Mouse (Mus musculus) neural tube, embryonic 11.5 days (tissue): ENCODE results near the gene Btf3. TPM values are rescaled to one million over a fixed set of nuclear protein-coding genes. Genes with fewer than 3 reads are reported as not detected.

ENCODE experiments used
- ATAC-seq: fragments of 200-750 bp; cut with Nextera tagmentation; 2 replicates; pipeline ENCODE4 v1.8.0; 2017; ENCODE audit warnings: moderate number of reproducible peaks, mild to moderate bottlenecking, moderate TSS enrichment, moderate library complexity; ENCODE audit not compliant: insufficient read depth, low FRiP score, low TSS enrichment
- DNase-seq: peaks from one replicate; pipeline ENCODE4 v3.0.0-alpha.2; 2015; ENCODE audit warnings: low spot score
- H3K27ac ChIP-seq: fragments of 300-500 bp; sonication (generic); 2 replicates; pipeline ENCODE4 v1.5.1; 2014; ENCODE audit warnings: low read depth, mild to moderate bottlenecking, low read length
- H3K27me3 ChIP-seq: fragments of 300-500 bp; sonication (generic); 2 replicates; pipeline ENCODE4 v1.6.1; 2014; ENCODE audit warnings: mild to moderate bottlenecking, low read length, mixed read lengths; ENCODE audit not compliant: control insufficient read depth, insufficient read depth
- H3K36me3 ChIP-seq: fragments of 300-500 bp; sonication (generic); 2 replicates; pipeline ENCODE4 v1.6.1; 2014; ENCODE audit warnings: mild to moderate bottlenecking, low read length, moderate library complexity, mixed read lengths; ENCODE audit not compliant: control insufficient read depth, insufficient read depth
- H3K4me1 ChIP-seq: fragments of 300-500 bp; sonication (generic); 2 replicates; pipeline ENCODE4 v1.6.1; 2014; ENCODE audit warnings: low read length, mixed read lengths; ENCODE audit not compliant: control insufficient read depth, insufficient read depth
- H3K4me2 ChIP-seq: fragments of 300-500 bp; sonication (generic); 2 replicates; pipeline ENCODE4 v1.6.1; 2014; ENCODE audit warnings: low read depth, mild to moderate bottlenecking, moderate library complexity
- H3K4me3 ChIP-seq: fragments of 300-500 bp; sonication (generic); 2 replicates; pipeline ENCODE4 v1.5.1; 2014; ENCODE audit warnings: low read depth, low read length
- H3K9ac ChIP-seq: fragments of 300-500 bp; sonication (generic); 2 replicates; pipeline ENCODE4 v1.6.1; 2014; ENCODE audit warnings: mild to moderate bottlenecking, low read length
- H3K9me3 ChIP-seq: fragments of 300-500 bp; sonication (generic); 2 replicates; pipeline ENCODE4 v1.6.1; 2016; ENCODE audit warnings: low read length; ENCODE audit not compliant: control insufficient read depth
- WGBS: fragments of 180-500 bp; shearing (Covaris S2); extraction: QIAGEN DNeasy Blood & Tissue Kit; methylation state at CpG from one replicate; pipeline ENCODE4 v1.1.7; 2014; 5-methylcytosine and 5-hydroxymethylcytosine counted together
- polyA plus RNA-seq: library from polyadenylated mRNA; unstranded; fragments of >200 nt; fragmentation: Nextera tagmentation; extraction: Ambion mirVana; gene quantifications from 2 replicates; pipeline ENCODE4 v1.2.1, GENCODE M21; 2014

The Btf3 gene
- polyA plus RNA-seq, result 738 and 767 TPM in 2 replicates

DNA sequence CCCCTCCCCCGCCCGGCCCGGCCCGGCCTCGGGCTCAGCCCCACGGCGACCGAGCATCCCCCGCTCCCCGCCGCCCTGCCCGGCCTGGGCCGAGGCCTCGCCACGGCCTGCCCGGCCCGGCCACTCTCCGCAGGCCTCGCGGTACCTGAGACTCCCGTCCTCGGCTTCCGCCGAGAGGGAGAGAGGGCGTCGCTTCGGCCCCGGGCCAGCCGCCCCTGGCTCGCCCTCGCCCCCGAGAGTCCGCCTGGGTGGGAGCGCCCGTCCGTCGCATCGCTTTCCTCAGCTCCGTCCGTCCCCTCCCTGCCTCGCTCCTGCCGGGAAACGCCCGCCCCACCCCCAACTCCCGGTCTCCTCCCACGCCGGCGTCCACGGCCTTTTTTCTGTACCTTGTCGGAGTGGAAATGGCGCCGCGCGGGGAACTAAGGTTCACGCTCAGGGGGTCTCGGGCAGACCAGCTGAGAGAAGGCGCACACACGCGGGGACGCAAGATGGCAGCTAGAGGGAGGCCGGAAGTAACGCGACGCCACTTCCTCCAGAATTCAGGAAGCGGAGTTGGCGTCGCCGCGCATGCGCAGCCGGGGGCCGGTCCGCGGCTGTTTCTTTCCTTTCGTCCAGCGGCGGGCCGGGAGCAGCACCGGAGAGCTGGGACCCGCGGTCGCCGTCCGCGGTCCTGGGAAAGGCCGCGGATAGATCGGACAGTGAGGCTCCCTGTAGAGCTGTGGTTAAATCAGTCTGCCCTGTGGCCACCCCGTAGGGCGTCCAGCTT is at the start of gene Btf3:
Btf3 (minus strand) TSS at position 527 of the 766 bp plus-strand sequence.
- Histone ChIP-seq H3K27me3 (no peaks in the 10 kb centered on the region), H3K36me3 (peaks cover 5% of the 10 kb centered on the region), H3K9ac (peak within 1 kb of the TSS; percentile 98), H3K9me3 (no peaks in the 10 kb centered on the region), H3K4me1 (peaks cover 4% of the 10 kb centered on the region; the same call in 1 of the 2 replicates), H3K27ac (peak within 1 kb of the TSS; percentile 84), H3K4me3 (peak within 1 kb of the TSS; percentile 100), H3K4me2 (peak within 1 kb of the TSS; percentile 72)
- peak; percentile 96 for DNase-seq
- ATAC-seq, result peak; percentile 88
- WGBS, result under 1% methylated on average over 86 of the region's 90 CpGs

GRCm38 (mm10) chr13:98365766-98366421 is 49.1 kb upstream of the Btf3 start:
- Histone ChIP-seq H3K27me3 (peaks cover 90% of the 10 kb centered on the region), H3K9ac (peak overlapping the region; percentile 28; the same call in 1 of the 2 replicates), H3K27ac (peak overlapping the region; percentile 44; the same call in 1 of the 2 replicates), H3K4me3 (peak overlapping the region; percentile 23), H3K4me2 (peak overlapping the region; percentile 45), H3K9me3 (no peaks in the 10 kb centered on the region), H3K36me3 (no peaks in the 10 kb centered on the region), H3K4me1 (peaks cover 11% of the 10 kb centered on the region; the same call in 1 of the 2 replicates)
- under 1% methylated on average over 52 of the region's 52 CpGs for WGBS
- DNase-seq, result peak; percentile 66
- ATAC-seq, result no peak

DNA sequence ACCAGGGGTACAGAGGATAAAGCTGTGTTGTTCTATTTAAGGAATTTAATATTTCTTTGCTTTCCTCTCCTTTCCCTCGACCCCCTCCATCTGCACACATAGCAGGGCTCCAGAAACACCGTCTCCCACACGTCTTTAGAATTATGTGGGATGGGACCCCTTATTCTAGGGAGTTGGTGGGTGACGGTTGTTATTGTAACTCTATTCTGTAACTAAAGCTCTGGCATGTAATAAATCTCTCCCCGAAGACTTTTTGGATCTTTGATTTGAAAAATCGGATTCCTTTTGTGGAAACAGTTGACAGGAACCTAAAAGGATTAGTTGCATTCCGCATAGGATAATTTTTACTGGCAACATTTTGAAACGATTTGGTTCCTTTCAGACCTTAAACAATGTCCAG is 48.3 kb upstream of the Btf3 start:
- no peak for DNase-seq

GRCm38 (mm10) chr13:98363046-98363445 is 46.2 kb upstream of the Btf3 start:
- no peak overlapping the region for H3K27ac ChIP-seq
- H3K9ac ChIP-seq, result no peak overlapping the region
- no peak overlapping the region for H3K4me2 ChIP-seq
- no peaks in the 10 kb centered on the region for H3K36me3 ChIP-seq
- ATAC-seq, result no peak
- no peak for DNase-seq
- H3K4me1 ChIP-seq, result peaks cover 11% of the 10 kb centered on the region; the same call in 1 of the 2 replicates
- H3K27me3 ChIP-seq, result peaks cover 93% of the 10 kb centered on the region
- no peak overlapping the region for H3K4me3 ChIP-seq
- no peaks in the 10 kb centered on the region for H3K9me3 ChIP-seq
- WGBS, result 3% methylated on average over 4 of the region's 4 CpGs

More for the DNA sequence above, 48.3 kb upstream of the Btf3 start:
- Histone ChIP-seq H3K4me1 (peaks cover 11% of the 10 kb centered on the region; the same call in 1 of the 2 replicates), H3K27ac (no peak overlapping the region), H3K36me3 (no peaks in the 10 kb centered on the region), H3K27me3 (peaks cover 94% of the 10 kb centered on the region), H3K9me3 (no peaks in the 10 kb centered on the region), H3K9ac (no peak overlapping the region), H3K4me3 (no peak overlapping the region), H3K4me2 (no peak overlapping the region)
- under 1% methylated on average over 8 of the region's 8 CpGs for WGBS
- ATAC-seq, result no peak

DNA sequence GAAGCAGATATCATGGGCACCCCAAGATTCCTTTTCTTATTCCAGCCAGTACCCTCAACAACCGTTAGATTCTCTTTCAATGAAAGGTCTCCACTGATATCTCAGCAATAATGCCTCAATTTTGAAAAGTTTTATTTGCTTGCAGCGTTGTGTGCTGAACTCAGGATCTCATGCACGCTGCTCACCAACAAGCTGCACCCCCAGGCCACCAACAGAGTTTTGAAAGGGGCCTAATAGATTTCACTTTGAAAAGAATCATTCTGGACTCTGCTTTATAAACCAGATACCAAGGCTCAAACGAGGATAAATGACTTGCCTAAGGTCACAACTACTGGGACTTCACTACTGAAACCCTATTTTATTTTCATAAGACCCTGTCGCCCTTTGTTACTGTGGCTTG is 44.4 kb upstream of the Btf3 start:
- H3K36me3 ChIP-seq, result no peaks in the 10 kb centered on the region
- no peak overlapping the region for H3K9ac ChIP-seq
- WGBS, result 9% methylated on average over 5 of the region's 5 CpGs
- H3K27ac ChIP-seq, result no peak overlapping the region
- DNase-seq, result no peak
- peaks cover 6% of the 10 kb centered on the region; the same call in 1 of the 2 replicates for H3K4me1 ChIP-seq
- ATAC-seq, result no peak
- no peak overlapping the region for H3K4me3 ChIP-seq
- H3K4me2 ChIP-seq, result no peak overlapping the region
- H3K27me3 ChIP-seq, result peaks cover 86% of the 10 kb centered on the region
- no peaks in the 10 kb centered on the region for H3K9me3 ChIP-seq

DNA sequence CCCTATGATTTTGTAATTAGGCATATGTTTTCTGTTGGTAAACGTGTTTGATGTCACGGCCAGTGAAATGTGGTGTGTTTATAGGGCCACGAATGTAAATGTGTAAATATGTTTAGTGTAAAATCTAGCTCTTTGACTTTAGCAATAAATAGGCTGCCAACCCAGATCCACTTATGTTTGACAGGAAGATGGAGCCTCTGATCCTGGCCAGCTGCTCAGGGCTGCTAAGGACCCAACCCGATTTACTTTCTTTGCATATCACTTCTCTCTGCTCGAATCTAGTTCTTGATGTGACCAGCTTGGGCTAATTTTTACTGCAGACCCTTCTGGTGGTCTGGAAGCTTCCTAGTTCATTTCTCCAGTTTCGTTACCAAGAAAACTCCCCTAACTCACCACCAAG is 43.6 kb upstream of the Btf3 start:
- H3K9me3 ChIP-seq, result no peaks in the 10 kb centered on the region
- ATAC-seq (no peak), DNase-seq (no peak)
- H3K36me3 ChIP-seq, result no peaks in the 10 kb centered on the region
- H3K9ac ChIP-seq, result no peak overlapping the region
- H3K4me1 ChIP-seq, result peaks cover 6% of the 10 kb centered on the region
- no peak overlapping the region for H3K27ac ChIP-seq
- H3K27me3 ChIP-seq, result peaks cover 87% of the 10 kb centered on the region
- WGBS, result 5% methylated on average over 6 of the region's 6 CpGs
- H3K4me3 ChIP-seq, result no peak overlapping the region
- H3K4me2 ChIP-seq, result no peak overlapping the region

DNA sequence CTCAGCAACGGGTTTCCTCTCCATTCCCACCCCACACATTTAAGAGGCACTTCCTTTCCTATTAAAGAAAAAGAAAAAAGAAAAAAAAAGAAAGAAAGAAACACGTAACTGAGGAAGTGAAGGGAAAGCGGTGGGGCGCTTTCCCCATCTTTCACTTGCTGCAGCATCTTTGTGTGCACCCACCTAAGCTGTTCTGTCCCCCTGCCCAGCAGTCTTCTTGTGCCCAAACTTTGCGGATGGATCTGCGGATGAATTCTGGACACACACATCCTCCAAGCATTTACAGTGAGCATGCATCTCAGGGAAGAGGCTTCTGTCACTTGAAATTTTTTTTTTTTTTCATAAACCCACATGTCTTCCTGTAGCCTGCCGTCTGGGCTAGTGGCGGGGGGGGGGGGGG is 42.5 kb upstream of the Btf3 start:
- WGBS, result 5% methylated on average over 6 of the region's 8 CpGs
- Histone ChIP-seq H3K27me3 (peaks cover 87% of the 10 kb centered on the region), H3K27ac (no peak overlapping the region), H3K9me3 (no peaks in the 10 kb centered on the region), H3K4me1 (peaks cover 10% of the 10 kb centered on the region), H3K4me2 (peak overlapping the region; percentile 19; the same call in 1 of the 2 replicates), H3K9ac (no peak overlapping the region), H3K4me3 (no peak overlapping the region), H3K36me3 (no peaks in the 10 kb centered on the region)
- DNase-seq (no peak), ATAC-seq (no peak)

DNA sequence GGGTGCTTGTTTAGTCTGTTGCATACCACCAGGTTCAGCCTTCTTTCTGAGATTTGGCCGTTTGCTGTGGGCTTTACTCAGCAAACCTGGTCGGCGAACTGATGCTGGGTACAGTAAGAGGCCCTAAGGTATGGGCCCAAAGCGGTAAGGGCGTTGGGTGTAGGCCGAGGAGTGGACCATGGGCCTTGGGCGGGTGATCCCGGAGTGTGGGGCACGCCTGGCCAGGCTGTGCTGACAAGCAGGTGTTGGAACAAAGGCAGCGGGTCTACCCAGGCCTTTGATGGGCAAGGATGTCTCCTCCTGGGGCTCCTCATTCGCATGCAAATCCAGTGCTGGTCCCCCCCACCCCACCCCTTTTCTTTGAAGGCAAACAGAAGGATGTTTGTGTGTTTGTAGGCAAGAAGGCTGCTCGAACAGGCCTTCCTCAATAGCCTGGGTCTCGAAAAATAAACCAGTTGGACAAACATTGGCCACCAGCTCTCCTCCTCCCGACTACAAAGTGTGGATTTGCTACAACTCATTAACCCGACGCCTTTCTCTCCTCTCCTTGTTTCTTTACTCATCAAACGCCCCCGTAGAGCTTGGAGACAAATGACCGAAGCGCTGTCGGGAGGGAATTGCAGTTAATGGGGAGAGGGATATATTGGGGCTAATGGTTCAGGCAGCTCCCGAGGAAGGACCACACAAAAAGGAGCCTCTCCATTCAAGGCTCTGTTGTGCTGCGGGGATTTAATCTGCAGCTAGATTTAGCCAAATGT is 41.8 kb upstream of the Btf3 start:
- H3K4me1 ChIP-seq, result peaks cover 10% of the 10 kb centered on the region
- peak overlapping the region; percentile 31 for H3K4me3 ChIP-seq
- 0 out of 2 replicates have a peak overlapping the region, but pooled peaks have one; percentile 15 for H3K27ac ChIP-seq
- H3K9ac ChIP-seq, result peak overlapping the region; percentile 35
- peaks cover 88% of the 10 kb centered on the region for H3K27me3 ChIP-seq
- H3K9me3 ChIP-seq, result no peaks in the 10 kb centered on the region
- peak; percentile 59 for DNase-seq
- 0 out of 2 replicates have a peak, but pooled peaks have one; percentile 20 for ATAC-seq
- peak overlapping the region; percentile 31 for H3K4me2 ChIP-seq
- no peaks in the 10 kb centered on the region for H3K36me3 ChIP-seq
- under 1% methylated on average over 23 of the region's 23 CpGs for WGBS
